Mouse (Mus musculus): ENCODE results near the gene Reln. TPM values are rescaled to one million over a fixed set of nuclear protein-coding genes. Genes with fewer than 3 reads are reported as not detected.

The Reln gene
- polyA plus RNA-seq, 1 experiment from 2014 or later, result 2.4 TPM

DNA sequence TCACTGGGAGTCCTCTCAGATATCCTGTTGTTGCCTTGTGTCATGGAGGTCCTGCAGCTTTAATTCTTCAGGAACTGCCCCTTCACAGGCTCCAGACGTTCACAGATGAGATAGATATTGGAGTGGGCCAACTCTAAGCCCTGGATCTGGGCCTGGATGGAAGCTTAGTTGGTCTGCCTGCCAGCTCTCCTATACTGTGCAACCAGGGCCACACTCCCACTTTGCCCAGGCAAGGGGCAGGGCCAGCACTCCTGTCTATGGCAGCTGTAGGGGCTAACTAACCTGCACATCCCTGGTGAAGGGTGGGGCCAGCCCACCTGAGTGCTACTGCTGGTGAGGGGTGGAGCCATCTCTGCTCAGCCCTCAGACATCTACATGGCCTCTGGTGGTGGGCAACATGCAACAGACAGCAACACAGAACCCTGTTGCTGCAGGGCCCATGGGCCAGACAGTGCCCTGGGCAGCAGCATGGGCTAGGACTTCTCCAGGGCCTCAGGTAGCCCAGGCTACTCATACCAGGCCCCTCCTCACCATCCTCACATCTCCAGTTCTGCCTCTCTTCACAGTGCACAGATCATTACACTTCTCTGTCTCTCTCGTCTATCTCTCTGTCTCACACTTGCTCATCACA, 63.9 kb downstream of the Reln start:
- Histone ChIP-seq H3K4me1 (ENCODE audit: insufficient read depth, low read depth, low read length) (no peaks in the 10 kb centered on the region), H3K36me3 (ENCODE audit: insufficient read depth, low read length) (no peaks in the 10 kb centered on the region), H3K27me3 (replicated peaks; ENCODE audit: insufficient read depth, low read length) (no peaks in the 10 kb centered on the region), H3K4me2 (replicated peaks; ENCODE audit: low read depth, low read length) (no peak overlapping the region), H3K27ac (ENCODE audit: low read length) (no peak overlapping the region), H3K4me3 (ENCODE audit: low read depth, low read length) (no peak overlapping the region), H3K9ac (replicated peaks; ENCODE audit: low read depth) (no peak overlapping the region), H3K9me3 (ENCODE audit: low read length) (no peaks in the 10 kb centered on the region)
- ATAC-seq (no peak), DNase-seq (ENCODE audit: low spot score) (no peak)
- TF ChIP-seq EP300 (IDR thresholded peaks at IDR 0.05), result no peak
- no peak for TF ChIP-seq CTCF (IDR thresholded peaks at IDR 0.05)
- WGBS, result 39% methylated on average over 2 of the region's 2 CpGs

DNA sequence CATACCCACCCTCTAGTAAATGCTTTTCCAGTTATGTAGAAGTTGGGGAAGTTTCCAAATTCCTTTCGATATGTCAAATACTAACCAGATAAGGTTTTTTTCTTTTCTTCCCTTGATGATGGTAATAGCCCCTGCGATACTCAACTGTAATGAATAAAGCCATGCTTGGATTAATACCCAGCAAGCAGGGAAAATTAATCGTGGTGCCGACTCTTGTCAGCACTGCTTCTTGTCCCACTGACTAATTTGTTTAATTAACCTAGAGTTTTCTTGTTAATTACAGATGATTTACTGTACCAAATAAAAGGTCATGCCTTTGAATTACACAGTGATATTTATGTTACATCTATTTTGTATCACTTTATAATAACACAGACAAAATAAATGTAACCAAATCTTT, 65.3 kb downstream of the Reln start:
- DNase-seq (ENCODE audit: low spot score) (no peak), ATAC-seq (no peak)
- no peaks in the 10 kb centered on the region for H3K36me3 ChIP-seq (ENCODE audit: insufficient read depth, low read length)
- TF ChIP-seq EP300 (IDR thresholded peaks at IDR 0.05), result no peak
- TF ChIP-seq CTCF (IDR thresholded peaks at IDR 0.05), result no peak
- no peak overlapping the region for H3K9ac ChIP-seq (replicated peaks; ENCODE audit: low read depth)
- no peaks in the 10 kb centered on the region for H3K4me1 ChIP-seq (ENCODE audit: insufficient read depth, low read depth, low read length)
- no peak overlapping the region for H3K4me2 ChIP-seq (replicated peaks; ENCODE audit: low read depth, low read length)
- H3K9me3 ChIP-seq (ENCODE audit: low read length), result no peaks in the 10 kb centered on the region
- H3K27ac ChIP-seq (ENCODE audit: low read length), result no peak overlapping the region
- no peak overlapping the region for H3K4me3 ChIP-seq (ENCODE audit: low read depth, low read length)
- 90% methylated on average over 4 of the region's 4 CpGs for WGBS
- no peaks in the 10 kb centered on the region for H3K27me3 ChIP-seq (replicated peaks; ENCODE audit: insufficient read depth, low read length)

DNA sequence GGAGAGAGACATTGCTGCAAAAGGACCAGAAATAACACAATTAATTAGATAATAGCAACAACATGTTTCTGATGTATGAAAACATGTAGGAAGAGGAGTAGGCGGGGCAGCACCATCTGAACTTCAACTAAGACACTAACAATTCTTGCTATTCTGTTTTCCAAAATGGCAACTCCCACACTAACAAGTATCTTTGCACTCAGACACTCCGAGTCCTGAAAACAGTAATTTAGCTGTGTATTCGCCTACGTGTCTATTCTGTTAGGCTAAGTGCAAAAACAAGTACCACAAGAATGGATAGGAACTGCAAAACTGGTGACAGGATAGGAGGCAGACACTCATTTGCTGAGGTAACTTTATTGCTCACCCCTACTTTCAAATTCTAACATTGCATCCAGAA, 70.4 kb downstream of the Reln start:
- Histone ChIP-seq H3K4me3 (ENCODE audit: low read depth, low read length) (no peak overlapping the region), H3K36me3 (ENCODE audit: insufficient read depth, low read length) (no peaks in the 10 kb centered on the region), H3K27ac (ENCODE audit: low read length) (no peak overlapping the region), H3K9ac (replicated peaks; ENCODE audit: low read depth) (no peak overlapping the region), H3K27me3 (replicated peaks; ENCODE audit: insufficient read depth, low read length) (no peaks in the 10 kb centered on the region), H3K4me2 (replicated peaks; ENCODE audit: low read depth, low read length) (no peak overlapping the region), H3K4me1 (ENCODE audit: insufficient read depth, low read depth, low read length) (no peaks in the 10 kb centered on the region), H3K9me3 (ENCODE audit: low read length) (no peaks in the 10 kb centered on the region)
- DNase-seq (ENCODE audit: low spot score) (no peak), ATAC-seq (no peak)
- TF ChIP-seq EP300 (IDR thresholded peaks at IDR 0.05) (no peak), CTCF (IDR thresholded peaks at IDR 0.05) (no peak)
- 89% methylated on average over 4 of the region's 4 CpGs for WGBS

DNA sequence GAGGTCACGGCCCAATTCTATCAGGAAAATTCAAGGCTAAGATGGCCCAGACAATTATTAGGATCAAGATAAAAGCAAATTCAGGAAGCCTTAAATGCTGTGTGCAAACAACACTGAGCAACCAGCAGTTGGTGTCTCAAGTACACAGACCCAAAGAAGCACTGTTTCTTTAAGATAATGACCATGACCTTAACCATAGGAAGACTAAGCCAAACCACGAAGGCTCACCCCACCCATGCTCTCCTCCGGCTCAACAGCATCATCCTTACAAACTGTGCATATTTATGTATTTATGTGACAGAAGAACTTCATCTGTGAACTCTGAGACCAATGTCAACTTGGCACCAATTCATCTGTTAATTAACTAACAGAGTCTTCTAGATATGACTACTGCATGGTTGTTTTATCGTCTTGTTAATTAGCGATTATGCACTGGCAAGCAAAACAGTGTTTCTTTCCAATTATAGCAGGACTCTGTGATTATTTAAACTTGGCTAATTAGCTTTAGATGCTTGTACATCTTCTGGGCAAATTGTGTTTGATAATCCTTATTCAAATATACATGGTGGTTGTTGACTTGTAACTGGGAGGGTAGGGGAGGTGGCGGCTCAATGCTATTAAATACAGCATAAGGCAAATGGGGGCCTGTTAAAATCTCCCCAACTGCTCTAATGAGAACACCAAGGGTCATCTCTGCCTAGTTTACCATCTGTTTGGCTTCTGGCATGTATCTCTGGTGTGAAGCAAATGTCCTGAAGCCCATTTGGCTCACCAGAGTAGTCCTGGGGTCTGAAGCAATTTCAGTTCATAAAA, 77.8 kb downstream of the Reln start:
- no peak for ATAC-seq
- TF ChIP-seq CTCF (IDR thresholded peaks at IDR 0.05), result no peak
- TF ChIP-seq EP300 (IDR thresholded peaks at IDR 0.05), result no peak
- Histone ChIP-seq H3K36me3 (ENCODE audit: insufficient read depth, low read length) (no peaks in the 10 kb centered on the region), H3K4me2 (replicated peaks; ENCODE audit: low read depth, low read length) (no peak overlapping the region), H3K4me1 (ENCODE audit: insufficient read depth, low read depth, low read length) (no peaks in the 10 kb centered on the region), H3K4me3 (ENCODE audit: low read depth, low read length) (no peak overlapping the region), H3K9ac (replicated peaks; ENCODE audit: low read depth) (no peak overlapping the region), H3K27ac (ENCODE audit: low read length) (no peak overlapping the region), H3K27me3 (replicated peaks; ENCODE audit: insufficient read depth, low read length) (no peaks in the 10 kb centered on the region), H3K9me3 (ENCODE audit: low read length) (no peaks in the 10 kb centered on the region)
- DNase-seq (ENCODE audit: low spot score), result no peak
- 73% methylated on average over 6 of the region's 6 CpGs for WGBS

DNA sequence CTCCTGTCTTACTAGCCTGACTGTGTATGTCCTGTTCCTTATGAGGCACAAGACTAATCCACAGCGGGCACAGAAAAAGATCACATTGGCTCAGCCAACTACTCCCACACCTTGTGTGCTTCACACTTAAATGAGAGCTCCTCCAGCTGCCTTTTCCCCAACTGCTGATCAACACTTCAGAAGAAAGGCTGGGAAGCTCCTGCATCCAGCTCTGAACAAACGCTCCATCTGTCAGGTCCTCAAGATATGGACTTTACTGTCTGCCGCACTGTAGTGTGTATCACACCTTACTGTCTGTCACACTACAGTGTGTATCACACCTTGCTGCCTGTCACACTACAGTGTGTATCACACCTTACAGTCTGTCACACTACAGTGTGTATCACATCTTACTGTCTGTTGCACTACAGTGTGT, 82.1 kb downstream of the Reln start:
- Histone ChIP-seq H3K9ac (replicated peaks; ENCODE audit: low read depth) (no peak overlapping the region), H3K4me3 (ENCODE audit: low read depth, low read length) (no peak overlapping the region), H3K27me3 (replicated peaks; ENCODE audit: insufficient read depth, low read length) (no peaks in the 10 kb centered on the region), H3K4me2 (replicated peaks; ENCODE audit: low read depth, low read length) (no peak overlapping the region), H3K27ac (ENCODE audit: low read length) (no peak overlapping the region), H3K9me3 (ENCODE audit: low read length) (no peaks in the 10 kb centered on the region), H3K36me3 (ENCODE audit: insufficient read depth, low read length) (no peaks in the 10 kb centered on the region), H3K4me1 (ENCODE audit: insufficient read depth, low read depth, low read length) (no peaks in the 10 kb centered on the region)
- TF ChIP-seq EP300 (IDR thresholded peaks at IDR 0.05) (no peak), CTCF (IDR thresholded peaks at IDR 0.05) (no peak)
- no peak for DNase-seq (ENCODE audit: low spot score)
- ATAC-seq, result no peak
- 71% methylated on average over 3 of the region's 3 CpGs for WGBS

DNA sequence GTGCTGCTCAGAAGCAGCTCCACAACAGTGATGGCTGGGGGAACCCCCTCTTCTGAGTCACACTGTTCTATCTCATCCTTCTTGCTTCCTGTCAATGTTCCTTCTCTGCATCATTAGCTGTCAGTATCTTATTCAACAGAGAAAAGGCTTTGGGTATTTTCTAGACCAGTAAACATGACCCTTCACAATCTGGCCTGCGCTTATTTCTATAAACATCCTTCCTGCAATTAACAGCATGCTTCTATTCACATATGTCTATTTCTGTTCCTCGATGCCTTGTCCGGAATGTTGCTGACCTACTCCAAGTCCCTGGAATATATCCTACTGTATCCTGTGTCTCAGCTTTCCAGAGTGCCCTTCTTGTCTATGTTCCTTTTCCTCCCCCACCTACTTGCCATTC, 89.2 kb downstream of the Reln start:
- no peaks in the 10 kb centered on the region for H3K9me3 ChIP-seq (ENCODE audit: low read length)
- H3K4me1 ChIP-seq (ENCODE audit: insufficient read depth, low read depth, low read length), result no peaks in the 10 kb centered on the region
- H3K9ac ChIP-seq (replicated peaks; ENCODE audit: low read depth), result no peak overlapping the region
- DNase-seq (ENCODE audit: low spot score), result no peak
- no peak overlapping the region for H3K4me2 ChIP-seq (replicated peaks; ENCODE audit: low read depth, low read length)
- no peaks in the 10 kb centered on the region for H3K36me3 ChIP-seq (ENCODE audit: insufficient read depth, low read length)
- ATAC-seq, result no peak
- no peak for TF ChIP-seq EP300 (IDR thresholded peaks at IDR 0.05)
- TF ChIP-seq CTCF (IDR thresholded peaks at IDR 0.05), result no peak
- no peak overlapping the region for H3K27ac ChIP-seq (ENCODE audit: low read length)
- no peaks in the 10 kb centered on the region for H3K27me3 ChIP-seq (replicated peaks; ENCODE audit: insufficient read depth, low read length)
- 81% methylated on average over 3 of the region's 3 CpGs for WGBS
- no peak overlapping the region for H3K4me3 ChIP-seq (ENCODE audit: low read depth, low read length)
